Comparison of ENCODE assay signal across 18 mouse cellular contexts in genomic region chr3:102692758-102693325, GRCm38 (mm10). TPM values are rescaled to one million over a fixed set of nuclear protein-coding genes. Genes with fewer than 3 reads are reported as not detected.
A peak's percentile ranks its signal among the peaks of the same experiment; 100 is the strongest.
DNase-seq lines count a peak whose midpoint lies in the region; ATAC-seq lines count a peak whose summit lies in the region.
"Had no signal": no experiment of that assay in that cellular context is flagged by ENCODE, and none has a peak within 500 bp of the region (broad histone marks: within the 10 kb centered on the region; RNA-seq: fewer than 3 reads in every experiment).

No protein-coding gene starts in this region.

- H3K27ac ChIP-seq in embryonic facial prominence, embryonic 11.5 days (replicated peaks; ENCODE audit: low read depth, low read length), result 0 out of 2 replicates have a peak overlapping the region, but pooled peaks have one; percentile 22
- peak overlapping the region; percentile 44 for H3K27ac ChIP-seq in embryonic facial prominence, embryonic 13.5 days
- peak overlapping the region; percentile 44; the same call in 1 of the 2 replicates for H3K27ac ChIP-seq in embryonic facial prominence, embryonic 15.5 days (replicated peaks)
- H3K27ac ChIP-seq: forebrain, embryonic 13.5 days; forebrain, embryonic 15.5 days had no signal

- no peaks in the 10 kb centered on the region for H3K36me3 ChIP-seq in embryonic facial prominence, embryonic 11.5 days (replicated peaks; ENCODE audit: control insufficient read depth, insufficient read depth, low read depth, low read length)
- no peaks in the 10 kb centered on the region for H3K36me3 ChIP-seq in embryonic facial prominence, embryonic 13.5 days
- H3K36me3 ChIP-seq in embryonic facial prominence, embryonic 15.5 days, result no peaks in the 10 kb centered on the region
- H3K36me3 ChIP-seq: forebrain, embryonic 15.5 days had no signal

- 55% methylated on average over 7 of the region's 7 CpGs for WGBS in embryonic facial prominence, embryonic 11.5 days
- WGBS in embryonic facial prominence, embryonic 13.5 days, result 30% methylated on average over 7 of the region's 7 CpGs
- 40% methylated on average over 7 of the region's 7 CpGs for WGBS in embryonic facial prominence, embryonic 15.5 days

- peak; percentile 62 for DNase-seq in embryonic facial prominence, embryonic 11.5 days (ENCODE audit: low spot score)
- DNase-seq in left cerebral cortex, adult 8-10 months (ENCODE audit: low spot score in 2 of 2), result no peak
- DNase-seq in adrenal gland, postnatal 4 days (ENCODE audit: low spot score in 2 of 2), result no peak
- no peak for DNase-seq in kidney, adult 8-10 months
- DNase-seq: adrenal gland, adult 2 months; adrenal gland, postnatal 10 days; adrenal gland, postnatal 25 days; cerebellum, adult 11-12 months; cerebellum, adult 2 months; cerebellum, adult 9-10 months; cerebellum, postnatal 10 days; cerebellum, postnatal 25 days; forebrain, postnatal 0 days had no signal

- no peaks in the 10 kb centered on the region for H3K9me3 ChIP-seq in embryonic facial prominence, embryonic 11.5 days (replicated peaks; ENCODE audit: control insufficient read depth, low read length)
- no peaks in the 10 kb centered on the region for H3K9me3 ChIP-seq in embryonic facial prominence, embryonic 13.5 days
- H3K9me3 ChIP-seq in embryonic facial prominence, embryonic 15.5 days (replicated peaks), result no peaks in the 10 kb centered on the region
- H3K9me3 ChIP-seq: forebrain, embryonic 13.5 days; forebrain, embryonic 15.5 days had no signal

- ATAC-seq in embryonic facial prominence, embryonic 11.5 days (replicated peaks; ENCODE audit: insufficient number of reproducible peaks, low FRiP score, low TSS enrichment, low read depth), result peak; percentile 39; the same call in 1 of the 2 replicates
- peak; percentile 63 for ATAC-seq in embryonic facial prominence, embryonic 13.5 days (ENCODE audit: insufficient number of reproducible peaks, insufficient read depth, low FRiP score, low TSS enrichment, low read depth)
- peak; percentile 67; the same call in 1 of the 2 replicates for ATAC-seq in embryonic facial prominence, embryonic 15.5 days (ENCODE audit: insufficient number of reproducible peaks, low FRiP score, low TSS enrichment, low read depth)

- no peak overlapping the region for H3K4me2 ChIP-seq in embryonic facial prominence, embryonic 11.5 days (ENCODE audit: low read depth, low read length)
- H3K4me2 ChIP-seq in embryonic facial prominence, embryonic 13.5 days, result peak overlapping the region; percentile 21
- H3K4me2 ChIP-seq in embryonic facial prominence, embryonic 15.5 days (replicated peaks), result no peak overlapping the region
- H3K4me2 ChIP-seq: forebrain, embryonic 13.5 days; forebrain, embryonic 15.5 days had no signal

- no peaks in the 10 kb centered on the region for H3K4me1 ChIP-seq in embryonic facial prominence, embryonic 11.5 days (ENCODE audit: control insufficient read depth, insufficient read depth, low read length)
- peaks cover 60% of the 10 kb centered on the region for H3K4me1 ChIP-seq in embryonic facial prominence, embryonic 13.5 days
- H3K4me1 ChIP-seq in embryonic facial prominence, embryonic 15.5 days, result peaks cover 29% of the 10 kb centered on the region
- H3K4me1 ChIP-seq: forebrain, embryonic 13.5 days; forebrain, embryonic 15.5 days had no signal

- no peaks in the 10 kb centered on the region for H3K27me3 ChIP-seq in embryonic facial prominence, embryonic 11.5 days (ENCODE audit: control insufficient read depth, insufficient read depth, low read length)
- H3K27me3 ChIP-seq in embryonic facial prominence, embryonic 13.5 days, result no peaks in the 10 kb centered on the region
- no peaks in the 10 kb centered on the region for H3K27me3 ChIP-seq in embryonic facial prominence, embryonic 15.5 days
- H3K27me3 ChIP-seq: forebrain, embryonic 13.5 days; forebrain, embryonic 15.5 days had no signal

- no peak overlapping the region for H3K9ac ChIP-seq in embryonic facial prominence, embryonic 11.5 days (replicated peaks; ENCODE audit: low read length)
- no peak overlapping the region for H3K9ac ChIP-seq in embryonic facial prominence, embryonic 13.5 days
- no peak overlapping the region for H3K9ac ChIP-seq in embryonic facial prominence, embryonic 15.5 days
- H3K9ac ChIP-seq: forebrain, embryonic 13.5 days; forebrain, embryonic 15.5 days; forebrain, postnatal 0 days had no signal

- no peak overlapping the region for H3K4me3 ChIP-seq in embryonic facial prominence, embryonic 11.5 days (ENCODE audit: low read depth, low read length)
- H3K4me3 ChIP-seq in embryonic facial prominence, embryonic 13.5 days, result no peak overlapping the region
- no peak overlapping the region for H3K4me3 ChIP-seq in embryonic facial prominence, embryonic 15.5 days (replicated peaks)
- H3K4me3 ChIP-seq: forebrain, embryonic 13.5 days; forebrain, embryonic 15.5 days had no signal

RNA-seq across cellular contexts. Expression of gene Tspan2, which starts 41.5 kb away (rescaled TPM):
- 9.0 and 9.7 TPM in 2 replicates for polyA plus RNA-seq in embryonic facial prominence, embryonic 11.5 days (2014; fragmentation: Nextera tagmentation; extraction: Ambion mirVana)
- polyA plus RNA-seq in embryonic facial prominence, embryonic 13.5 days (2015; fragmentation: Nextera tagmentation; extraction: Ambion mirVana), result 4.6 and 5.3 TPM in 2 replicates
- polyA plus RNA-seq in embryonic facial prominence, embryonic 15.5 days (2015; fragmentation: Nextera tagmentation; extraction: Ambion mirVana), result 7.1 and 7.4 TPM in 2 replicates
- total RNA-seq in left cerebral cortex, adult 8-10 months (2022), result 10 to 100 TPM; 66.3 to 74.3 (median 70.5) TPM
- 10 to 100 TPM; 15.3 to 19.9 TPM for total RNA-seq in adrenal gland, postnatal 4 days (2021)
- total RNA-seq: MEL had no signal
